In genomic region chr3:146412480-146412879, GRCm38 (mm10) we compare ENCODE assay signal across 17 mouse cellular contexts.
"Had no signal": no experiment of that assay in that cellular context is flagged by ENCODE, and none has a peak within 500 bp of the region (broad histone marks: within the 10 kb centered on the region; RNA-seq: fewer than 3 reads in every experiment).

No protein-coding gene starts in this region.

- H3K4me3 ChIP-seq: liver, embryonic 13.5 days; midbrain, embryonic 12.5 days; midbrain, embryonic 15.5 days; neural tube, embryonic 12.5 days; neural tube, embryonic 15.5 days had no signal

- H3K27ac ChIP-seq: kidney, postnatal 0 days; macrophage; midbrain, embryonic 12.5 days; midbrain, embryonic 15.5 days; neural tube, embryonic 12.5 days; neural tube, embryonic 15.5 days; stomach, postnatal 0 days had no signal

- H3K4me1 ChIP-seq: neural tube, embryonic 12.5 days had no signal

- H3K9me3 ChIP-seq: liver, embryonic 13.5 days; midbrain, embryonic 12.5 days; midbrain, embryonic 15.5 days; neural tube, embryonic 12.5 days; neural tube, embryonic 15.5 days had no signal

- H3K27me3 ChIP-seq: liver, embryonic 13.5 days; midbrain, embryonic 12.5 days; midbrain, embryonic 15.5 days; neural tube, embryonic 12.5 days; neural tube, embryonic 15.5 days had no signal

- ATAC-seq: midbrain, embryonic 15.5 days had no signal

- H3K36me3 ChIP-seq: midbrain, embryonic 15.5 days; neural tube, embryonic 15.5 days had no signal

- DNase-seq: kidney, adult 2 months; kidney, postnatal 25 days; liver, embryonic 13.5 days; lung, adult 2 months; lung, postnatal 14 days; right cerebral cortex, postnatal 14 days; right cerebral cortex, postnatal 4 days; thymus, adult 2 months; thymus, postnatal 14 days; thymus, postnatal 4 days had no signal

- H3K9ac ChIP-seq: liver, embryonic 13.5 days; midbrain, embryonic 12.5 days; midbrain, embryonic 15.5 days; neural tube, embryonic 12.5 days; neural tube, embryonic 15.5 days had no signal

- H3K4me2 ChIP-seq: midbrain, embryonic 12.5 days; midbrain, embryonic 15.5 days; neural tube, embryonic 12.5 days; neural tube, embryonic 15.5 days had no signal
